Mouse (Mus musculus) layer of hippocampus, adult 11-12 months (tissue): ENCODE measurements around the gene Pam.

ENCODE experiments used
- DNase-seq: peaks from one replicate; pipeline ENCODE4 v3.0.0; 2022; ENCODE audit warnings: low spot score

The Pam gene

GRCm38 (mm10) chr1:97761477-97761876, 334.0 kb downstream of the Pam start:
- no peak for DNase-seq

- DNase-seq, result no peak
Observed at GRCm38 (mm10) chr1:97760598-97760997, 334.8 kb downstream of the Pam start.

- DNase-seq, result no peak
Observed at GRCm38 (mm10) chr1:97759841-97760240, 335.6 kb downstream of the Pam start.

- no peak for DNase-seq
Observed at GRCm38 (mm10) chr1:97754392-97754791, 341.1 kb downstream of the Pam start.

- DNase-seq, result no peak
Observed at GRCm38 (mm10) chr1:97753216-97753615, 342.2 kb downstream of the Pam start.

GRCm38 (mm10) chr1:97748163-97748562, 347.3 kb downstream of the Pam start:
- no peak for DNase-seq

- no peak for DNase-seq
Observed at GRCm38 (mm10) chr1:97746261-97746660, 349.2 kb downstream of the Pam start.

- DNase-seq, result no peak
Observed at GRCm38 (mm10) chr1:97745712-97746111, 349.7 kb downstream of the Pam start.
